Mouse (Mus musculus): ENCODE measurements around the gene Kif2c. TPM values are rescaled to one million over a fixed set of nuclear protein-coding genes. Genes with fewer than 3 reads are reported as not detected.

The Kif2c gene
- polyA plus RNA-seq, 1 experiment from 2014 or later: 57.3 TPM

- H3K4me2 ChIP-seq: no peak overlapping the region
- 64% methylated on average over 9 of the region's 9 CpGs for WGBS
- no peak overlapping the region for H3K9ac ChIP-seq (ENCODE audit: low read depth, low read length)
- no peaks in the 10 kb centered on the region for H3K9me3 ChIP-seq (ENCODE audit: control insufficient read depth, low read length)
- no peak overlapping the region for H3K27ac ChIP-seq (ENCODE audit: low read depth, low read length)
- H3K27me3 ChIP-seq (replicated peaks; ENCODE audit: control insufficient read depth, insufficient read depth, low read length): no peaks in the 10 kb centered on the region
- no peaks in the 10 kb centered on the region for H3K4me1 ChIP-seq (replicated peaks; ENCODE audit: control insufficient read depth, insufficient read depth, low read length)
- DNase-seq (ENCODE audit: low spot score) (no peak), ATAC-seq (replicated peaks; ENCODE audit: low FRiP score) (no peak)
- no peak overlapping the region for H3K4me3 ChIP-seq (ENCODE audit: low read depth, low read length)
- no peaks in the 10 kb centered on the region for H3K36me3 ChIP-seq (ENCODE audit: control insufficient read depth, insufficient read depth, low read length)
Observed at GRCm38 (mm10) chr4:117220741-117221515, 38.5 kb upstream of the Kif2c start.

DNA sequence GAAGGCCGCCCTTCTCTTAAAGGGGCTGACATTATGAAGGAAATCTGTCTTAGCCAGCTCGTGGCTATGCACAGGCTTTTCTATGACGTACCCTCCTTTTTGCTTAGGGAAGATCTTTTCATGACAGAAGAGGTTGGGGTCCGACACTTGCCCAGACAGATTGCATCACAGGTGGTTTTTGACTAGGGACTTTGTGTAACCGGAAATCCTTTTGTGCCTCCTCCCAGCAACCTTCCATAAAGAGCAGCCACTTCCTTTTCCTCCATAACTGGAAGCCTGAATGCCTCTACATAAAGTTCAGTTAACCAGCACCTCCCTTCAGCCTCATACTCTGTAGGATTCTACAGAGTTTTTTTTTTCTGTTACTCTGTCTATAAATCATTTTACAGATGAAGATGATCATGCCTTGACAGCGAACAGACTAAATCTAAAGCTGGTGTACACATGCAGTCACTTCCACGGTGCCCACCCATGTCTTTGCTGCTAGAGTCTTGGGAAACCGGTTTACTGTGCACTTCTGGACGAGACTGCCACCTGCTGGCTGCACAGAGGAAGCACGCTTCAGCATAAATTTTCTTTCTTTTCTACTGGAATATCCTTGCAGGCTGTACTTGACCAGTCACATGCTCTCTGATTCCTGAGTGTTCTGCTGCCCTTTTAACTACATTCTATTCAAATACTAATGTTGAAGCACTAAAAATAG is 36.2 kb upstream of the Kif2c start:
- WGBS: 27% methylated on average over 10 of the region's 10 CpGs
- Histone ChIP-seq H3K4me2 (no peak overlapping the region), H3K4me1 (replicated peaks; ENCODE audit: control insufficient read depth, insufficient read depth, low read length) (no peaks in the 10 kb centered on the region)

DNA sequence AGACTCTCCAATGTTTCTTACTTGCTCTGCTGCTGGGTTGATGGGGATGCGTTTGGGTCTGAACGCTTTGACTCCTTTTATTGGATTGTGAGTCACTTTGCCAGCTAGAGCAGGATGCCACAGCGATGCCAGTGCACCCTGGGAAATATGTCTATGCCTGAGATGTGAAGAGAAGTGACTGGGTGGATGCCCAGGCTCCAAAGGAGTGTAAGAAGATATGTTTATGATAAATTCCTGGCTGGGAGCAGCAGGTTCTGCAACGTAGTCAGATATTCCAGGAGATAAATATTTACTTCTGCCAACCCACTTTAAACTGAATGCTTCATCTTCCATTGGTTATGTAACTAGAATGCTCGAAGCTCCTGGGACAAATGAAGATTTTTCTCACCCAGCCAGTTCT is 34.6 kb upstream of the Kif2c start:
- no peak overlapping the region for H3K4me3 ChIP-seq (ENCODE audit: low read depth, low read length)
- no peak for ATAC-seq (replicated peaks; ENCODE audit: low FRiP score)
- no peaks in the 10 kb centered on the region for H3K4me1 ChIP-seq (replicated peaks; ENCODE audit: control insufficient read depth, insufficient read depth, low read length)
- H3K36me3 ChIP-seq (ENCODE audit: control insufficient read depth, insufficient read depth, low read length): no peaks in the 10 kb centered on the region
- no peaks in the 10 kb centered on the region for H3K27me3 ChIP-seq (replicated peaks; ENCODE audit: control insufficient read depth, insufficient read depth, low read length)
- H3K27ac ChIP-seq (ENCODE audit: low read depth, low read length): no peak overlapping the region
- no peak for DNase-seq (ENCODE audit: low spot score)
- no peak overlapping the region for H3K9ac ChIP-seq (ENCODE audit: low read depth, low read length)
- WGBS: 72% methylated on average over 5 of the region's 5 CpGs
- H3K9me3 ChIP-seq (ENCODE audit: control insufficient read depth, low read length): no peaks in the 10 kb centered on the region
- H3K4me2 ChIP-seq: no peak overlapping the region

More for the DNA sequence above, 36.2 kb upstream of the Kif2c start:
- Histone ChIP-seq H3K9me3 (ENCODE audit: control insufficient read depth, low read length) (no peaks in the 10 kb centered on the region), H3K9ac (ENCODE audit: low read depth, low read length) (no peak overlapping the region), H3K27me3 (replicated peaks; ENCODE audit: control insufficient read depth, insufficient read depth, low read length) (no peaks in the 10 kb centered on the region), H3K36me3 (ENCODE audit: control insufficient read depth, insufficient read depth, low read length) (no peaks in the 10 kb centered on the region), H3K27ac (ENCODE audit: low read depth, low read length) (no peak overlapping the region), H3K4me3 (ENCODE audit: low read depth, low read length) (no peak overlapping the region)
- DNase-seq (ENCODE audit: low spot score): peak; percentile 45
- ATAC-seq (replicated peaks; ENCODE audit: low FRiP score): no peak

DNA sequence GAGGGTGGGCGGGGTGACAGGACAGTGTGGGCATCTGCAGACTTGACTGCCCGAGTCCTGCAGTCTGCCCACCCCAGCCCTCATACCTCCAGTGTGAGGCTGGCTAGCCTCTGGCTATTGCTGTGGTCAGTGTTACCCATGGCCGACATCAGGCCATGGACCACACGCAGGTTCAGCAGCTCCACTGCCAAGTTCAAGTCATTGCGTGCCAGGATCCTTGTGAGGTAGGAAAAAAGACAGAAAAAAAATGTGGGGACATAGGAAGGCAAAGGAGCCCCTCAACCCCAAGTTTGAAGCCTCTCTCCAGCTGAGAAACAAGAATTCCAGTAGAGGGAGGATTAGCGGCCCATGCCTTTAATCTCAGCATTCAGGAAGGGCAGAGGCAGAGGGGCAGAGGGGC is 31.8 kb upstream of the Kif2c start:
- DNase-seq (ENCODE audit: low spot score) (no peak), ATAC-seq (replicated peaks; ENCODE audit: low FRiP score) (no peak)
- Histone ChIP-seq H3K36me3 (ENCODE audit: control insufficient read depth, insufficient read depth, low read length) (no peaks in the 10 kb centered on the region), H3K9ac (ENCODE audit: low read depth, low read length) (no peak overlapping the region), H3K4me2 (no peak overlapping the region), H3K27me3 (replicated peaks; ENCODE audit: control insufficient read depth, insufficient read depth, low read length) (no peaks in the 10 kb centered on the region), H3K27ac (ENCODE audit: low read depth, low read length) (no peak overlapping the region), H3K4me3 (ENCODE audit: low read depth, low read length) (no peak overlapping the region), H3K4me1 (replicated peaks; ENCODE audit: control insufficient read depth, insufficient read depth, low read length) (no peaks in the 10 kb centered on the region), H3K9me3 (ENCODE audit: control insufficient read depth, low read length) (no peaks in the 10 kb centered on the region)
- WGBS: 84% methylated on average over 6 of the region's 6 CpGs

DNA sequence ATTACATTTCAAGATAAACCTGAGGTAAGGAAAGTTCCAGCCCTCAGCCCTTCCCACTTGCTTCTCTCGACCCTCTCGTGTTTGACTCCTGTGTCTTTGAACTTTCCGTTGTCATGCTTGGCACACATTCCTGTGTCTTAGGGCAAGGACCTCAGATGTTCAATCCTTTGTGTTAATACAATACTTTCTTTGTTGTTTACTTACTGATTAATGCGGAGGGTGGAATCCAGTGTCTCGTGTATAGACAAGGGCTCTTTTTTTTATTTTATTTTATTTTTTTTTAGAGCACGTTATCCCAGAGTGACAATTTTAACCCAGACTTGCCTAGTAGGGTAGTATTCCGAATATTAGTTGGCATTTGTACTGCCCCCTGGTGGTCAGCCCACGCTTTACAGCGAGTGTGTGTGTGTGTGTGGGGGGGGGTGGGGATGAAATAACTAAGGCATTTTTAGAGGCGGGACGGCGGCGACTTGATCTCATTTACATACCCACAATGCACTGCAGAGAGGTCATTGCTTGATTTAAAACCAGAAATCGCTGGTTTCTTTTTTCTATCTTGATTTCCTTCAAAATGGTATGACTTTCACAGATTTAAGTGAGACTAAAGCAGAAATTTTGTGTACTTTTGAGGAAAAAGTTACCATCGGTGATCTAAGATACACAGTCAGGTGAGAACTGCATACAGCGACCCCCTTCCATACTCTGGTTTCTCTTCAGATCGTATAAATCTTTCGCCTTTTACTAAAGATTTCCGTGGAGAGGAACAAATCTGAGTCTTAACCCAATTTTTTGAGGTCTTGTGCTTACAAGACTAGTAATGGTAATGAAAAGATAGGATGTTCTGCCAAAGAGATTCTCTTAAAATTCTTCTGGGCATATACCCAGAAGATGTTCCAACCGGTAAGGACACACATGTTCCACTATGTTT is 28.0 kb upstream of the Kif2c start:
- Histone ChIP-seq H3K27me3 (replicated peaks; ENCODE audit: control insufficient read depth, insufficient read depth, low read length) (no peaks in the 10 kb centered on the region), H3K4me2 (no peak overlapping the region), H3K4me3 (ENCODE audit: low read depth, low read length) (no peak overlapping the region), H3K9ac (ENCODE audit: low read depth, low read length) (no peak overlapping the region), H3K9me3 (ENCODE audit: control insufficient read depth, low read length) (no peaks in the 10 kb centered on the region), H3K27ac (ENCODE audit: low read depth, low read length) (no peak overlapping the region), H3K36me3 (ENCODE audit: control insufficient read depth, insufficient read depth, low read length) (no peaks in the 10 kb centered on the region), H3K4me1 (replicated peaks; ENCODE audit: control insufficient read depth, insufficient read depth, low read length) (no peaks in the 10 kb centered on the region)
- DNase-seq (ENCODE audit: low spot score): peak; percentile 77
- WGBS: 4% methylated on average over 20 of the region's 20 CpGs
- peak; percentile 85 for ATAC-seq (replicated peaks; ENCODE audit: low FRiP score)

- no peak for ATAC-seq (replicated peaks; ENCODE audit: low FRiP score)
- no peak overlapping the region for H3K27ac ChIP-seq (ENCODE audit: low read depth, low read length)
- H3K4me1 ChIP-seq (replicated peaks; ENCODE audit: control insufficient read depth, insufficient read depth, low read length): no peaks in the 10 kb centered on the region
- H3K9me3 ChIP-seq (ENCODE audit: control insufficient read depth, low read length): no peaks in the 10 kb centered on the region
- H3K9ac ChIP-seq (ENCODE audit: low read depth, low read length): no peak overlapping the region
- WGBS: 77% methylated on average over 6 of the region's 6 CpGs
- DNase-seq (ENCODE audit: low spot score): no peak
- H3K4me3 ChIP-seq (ENCODE audit: low read depth, low read length): no peak overlapping the region
- no peaks in the 10 kb centered on the region for H3K27me3 ChIP-seq (replicated peaks; ENCODE audit: control insufficient read depth, insufficient read depth, low read length)
- no peaks in the 10 kb centered on the region for H3K36me3 ChIP-seq (ENCODE audit: control insufficient read depth, insufficient read depth, low read length)
- no peak overlapping the region for H3K4me2 ChIP-seq
Observed at GRCm38 (mm10) chr4:117209592-117209991, 27.2 kb upstream of the Kif2c start.

DNA sequence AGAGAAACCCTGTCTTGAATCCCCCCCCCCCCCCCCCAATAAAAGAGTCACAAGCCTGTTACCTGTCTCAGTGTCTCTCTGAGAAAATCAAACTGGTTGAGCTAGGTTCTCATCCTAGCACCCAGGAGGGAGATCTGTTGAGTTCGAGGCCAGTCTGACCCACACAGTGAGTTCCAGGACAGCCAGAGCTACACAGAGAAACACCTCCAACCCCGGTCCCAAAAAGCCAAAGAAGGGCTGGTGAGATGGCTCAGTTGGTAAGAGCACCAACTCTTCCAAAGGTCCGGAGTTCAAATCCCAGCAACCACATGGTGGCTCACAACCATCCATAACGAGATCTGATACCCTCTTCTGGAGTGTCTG is 20.5 kb upstream of the Kif2c start:
- Histone ChIP-seq H3K4me3 (ENCODE audit: low read depth, low read length) (no peak overlapping the region), H3K9me3 (ENCODE audit: control insufficient read depth, low read length) (no peaks in the 10 kb centered on the region), H3K9ac (ENCODE audit: low read depth, low read length) (no peak overlapping the region), H3K27ac (ENCODE audit: low read depth, low read length) (0 out of 2 replicates have a peak overlapping the region, but pooled peaks have one; percentile 17), H3K36me3 (ENCODE audit: control insufficient read depth, insufficient read depth, low read length) (no peaks in the 10 kb centered on the region), H3K4me1 (replicated peaks; ENCODE audit: control insufficient read depth, insufficient read depth, low read length) (no peaks in the 10 kb centered on the region), H3K4me2 (no peak overlapping the region), H3K27me3 (replicated peaks; ENCODE audit: control insufficient read depth, insufficient read depth, low read length) (no peaks in the 10 kb centered on the region)
- ATAC-seq (replicated peaks; ENCODE audit: low FRiP score) (no peak; the same call in 1 of the 2 replicates), DNase-seq (ENCODE audit: low spot score) (no peak)
- WGBS: 59% methylated on average over 4 of the region's 4 CpGs
